Mouse (Mus musculus) spleen, adult 2 months (tissue): ENCODE results near the gene Gadl1.

Experiments
- CTCF ChIP-seq: fragments of 200-500 bp; IDR thresholded peaks from 2 replicates; pipeline ENCODE4 v1.5.1; 2011; ENCODE audit warnings: mild to moderate bottlenecking, inconsistent platforms; ENCODE audit not compliant: insufficient read depth, insufficient read length, insufficient replicate concordance; ENCODE audit errors: extremely low read depth
- POLR2A ChIP-seq: fragments of 200-500 bp; IDR thresholded peaks from 2 replicates; pipeline ENCODE4 v1.6.1; 2011; ENCODE audit warnings: low read depth, low read length, inconsistent platforms

DNA sequence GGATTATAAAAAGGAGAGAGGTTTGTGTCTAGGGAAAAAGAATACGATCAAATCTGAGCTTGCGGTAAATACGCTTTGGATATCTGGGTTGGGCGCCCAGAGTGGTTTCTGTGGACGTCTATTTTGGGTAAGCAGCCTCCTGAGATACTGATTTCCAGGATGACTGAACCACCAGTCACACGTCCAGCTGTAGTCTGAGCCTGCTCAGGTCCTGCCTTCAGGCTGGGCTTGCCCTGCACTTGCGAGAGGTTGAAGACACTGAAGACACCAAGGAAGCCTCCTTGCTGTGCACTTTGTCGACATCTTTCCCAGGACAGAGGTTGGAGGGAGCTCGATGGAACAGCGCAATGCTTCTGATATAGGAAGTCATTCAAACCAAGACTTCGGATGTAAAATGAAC, 25.0 kb downstream of the Gadl1 start:
- TF ChIP-seq POLR2A (no peak), CTCF (no peak)
